31 mouse cellular contexts compared by ENCODE assay signal in the genomic region with DNA sequence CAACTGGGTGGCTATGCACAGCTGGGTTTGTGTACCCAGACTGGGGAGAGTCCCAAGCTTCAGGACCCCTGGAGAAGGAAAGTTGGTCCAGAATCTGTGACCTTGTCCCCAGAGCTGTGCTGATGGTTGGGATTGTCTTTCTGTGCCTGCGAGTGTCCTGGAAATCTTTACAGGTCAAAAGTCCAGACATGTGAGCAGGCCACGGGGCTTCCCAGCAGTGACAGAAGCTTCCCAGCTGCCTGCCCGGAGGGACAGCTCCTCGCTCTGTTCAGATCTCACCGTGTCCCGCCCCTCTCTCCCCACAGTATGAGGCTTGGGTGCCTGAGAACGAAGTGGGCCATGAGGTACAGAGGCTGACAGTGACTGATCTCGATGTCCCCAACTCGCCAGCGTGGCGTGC. TPM values are rescaled to one million over a fixed set of nuclear protein-coding genes. Genes with fewer than 3 reads are reported as not detected.
"Had no signal": no experiment of that assay in that cellular context is flagged by ENCODE, and none has a peak within 500 bp of the region (broad histone marks: within the 10 kb centered on the region; RNA-seq: fewer than 3 reads in every experiment).

No protein-coding gene starts in this region.

- H3K9ac ChIP-seq: heart, embryonic 12.5 days; hindbrain, embryonic 12.5 days; hindbrain, embryonic 14.5 days; intestine, embryonic 15.5 days; limb, embryonic 12.5 days; liver, embryonic 13.5 days had no signal

- DNase-seq: gastrocnemius, adult 2 months; gastrocnemius, postnatal 10 days; gastrocnemius, postnatal 25 days; heart, adult 18-20 months; heart, postnatal 10 days; heart, postnatal 4 days; kidney, adult 18-20 months; kidney, adult 8-10 months; kidney, postnatal 10 days; kidney, postnatal 25 days; kidney, postnatal 4 days; liver; liver, embryonic 13.5 days had no signal

- H3K36me3 ChIP-seq: hindbrain, embryonic 12.5 days; liver, embryonic 13.5 days had no signal

- ATAC-seq: hindbrain, embryonic 16.5 days; inflammation-experienced regulatory T-cells, adult 6 months; intestine, embryonic 15.5 days had no signal

- H3K27ac ChIP-seq: gastrocnemius, adult 2 months; heart, embryonic 10.5 days; hindbrain, embryonic 10.5 days; hindbrain, embryonic 12.5 days; hindbrain, embryonic 14.5 days; intestine, embryonic 15.5 days; layer of hippocampus, adult 2 months; left cerebral cortex, adult 2 months; limb, embryonic 10.5 days; limb, embryonic 12.5 days; liver, embryonic 13.5 days had no signal

- H3K27me3 ChIP-seq: heart, embryonic 12.5 days; hindbrain, embryonic 12.5 days; intestine, embryonic 15.5 days; liver, embryonic 13.5 days had no signal

- H3K4me2 ChIP-seq: heart, embryonic 12.5 days; hindbrain, embryonic 12.5 days; hindbrain, embryonic 14.5 days; intestine, embryonic 15.5 days; limb, embryonic 12.5 days; liver, embryonic 13.5 days had no signal

- H3K4me3 ChIP-seq: gastrocnemius, adult 2 months; heart, embryonic 10.5 days; heart, embryonic 12.5 days; hindbrain, embryonic 10.5 days; hindbrain, embryonic 12.5 days; intestine, embryonic 15.5 days; layer of hippocampus, adult 2 months; left cerebral cortex, adult 2 months; limb, embryonic 10.5 days; limb, embryonic 12.5 days; liver, embryonic 13.5 days had no signal

- H3K4me1 ChIP-seq: heart, embryonic 10.5 days; heart, embryonic 12.5 days; intestine, embryonic 15.5 days; liver, embryonic 13.5 days had no signal

- H3K9me3 ChIP-seq: heart, embryonic 10.5 days; heart, embryonic 12.5 days; hindbrain, embryonic 10.5 days; hindbrain, embryonic 12.5 days; intestine, embryonic 15.5 days; limb, embryonic 10.5 days; liver, embryonic 13.5 days had no signal

RNA-seq across cellular contexts. Expression of a gene that starts 30.3 kb away (rescaled TPM):
- polyA plus RNA-seq: inflammation-experienced regulatory T-cells, adult 6 months had no signal

RNA-seq across cellular contexts. Expression of a gene that starts 40.7 kb away (rescaled TPM):
- polyA plus RNA-seq: frontal cortex, adult 2 months; heart, embryonic 10.5 days; heart, embryonic 12.5 days; heart, embryonic 14.5 days; heart, embryonic 16.5 days; hindbrain, embryonic 10.5 days; hindbrain, embryonic 12.5 days; hindbrain, embryonic 14.5 days; hindbrain, embryonic 16.5 days; inflammation-experienced regulatory T-cells, adult 6 months; intestine, embryonic 15.5 days; kidney, embryonic 14.5 days; kidney, embryonic 16.5 days; limb, embryonic 10.5 days; limb, embryonic 12.5 days; limb, embryonic 14.5 days; liver, embryonic 13.5 days had no signal
